Mouse (Mus musculus) heart, adult 2 months (tissue): Measurements from ENCODE around the gene Aloxe3. TPM values are rescaled to one million over a fixed set of nuclear protein-coding genes. Genes with fewer than 3 reads are reported as not detected.

Source experiments
- DNase-seq, 2 experiments: peaks; one replicate each; pipeline ENCODE4 v3.0.0; 2021
- H3K27ac ChIP-seq: fragments of 200-600 bp; 2 replicates; pipeline ENCODE4 v1.8.1; 2022
- H3K27me3 ChIP-seq: fragments of 200-500 bp; 2 replicates; pipeline ENCODE4 v1.6.1; 2012; ENCODE audit warnings: mild to moderate bottlenecking, low read length, inconsistent platforms, mixed read lengths; ENCODE audit not compliant: control insufficient read depth, insufficient read depth
- H3K36me3 ChIP-seq: fragments of 200-500 bp; 2 replicates; pipeline ENCODE4 v1.6.1; 2012; ENCODE audit warnings: low read length, inconsistent platforms; ENCODE audit not compliant: control insufficient read depth, insufficient read depth
- H3K4me1 ChIP-seq: fragments of 200-500 bp; 2 replicates; pipeline ENCODE4 v1.6.1; 2011; ENCODE audit warnings: low read length; ENCODE audit not compliant: control insufficient read depth, insufficient read depth
- H3K4me3 ChIP-seq: fragments of 200-600 bp; 2 replicates; pipeline ENCODE4 v1.8.1; 2022
- H3K79me2 ChIP-seq: fragments of 200-500 bp; replicated peaks from 2 replicates; pipeline ENCODE4 v1.6.1; 2012; ENCODE audit warnings: mild to moderate bottlenecking, inconsistent platforms, low read length, moderate library complexity, mixed read lengths; ENCODE audit not compliant: control insufficient read depth, insufficient read depth
- H3K9ac ChIP-seq: fragments of 200-500 bp; 2 replicates; pipeline ENCODE4 v1.6.1; 2012; ENCODE audit warnings: low read depth, mild to moderate bottlenecking, control low read depth, inconsistent platforms, low read length, mixed read lengths
- CTCF ChIP-seq: fragments of 200-600 bp; IDR thresholded peaks from 2 replicates; pipeline ENCODE4 v1.8.1; 2022; ENCODE audit warnings: antibody characterized with exemption, mild to moderate bottlenecking, moderate library complexity
- EP300 ChIP-seq: fragments of 200-500 bp; IDR thresholded peaks from 2 replicates; pipeline ENCODE4 v1.6.1; 2011; ENCODE audit warnings: low read depth, low read length, control low read depth; ENCODE audit not compliant: insufficient read depth
- POLR2A ChIP-seq: fragments of 200-500 bp; IDR thresholded peaks from 2 replicates; pipeline ENCODE4 v1.6.1; 2011; ENCODE audit warnings: mild to moderate bottlenecking, low read depth, low read length, control low read depth; ENCODE audit not compliant: insufficient read depth
- WGBS: fragments of 180-500 bp; shearing (Covaris S2); methylation state at CpG from one replicate; pipeline ENCODE4 v1.1.7; 2018; 5-methylcytosine and 5-hydroxymethylcytosine counted together
- intact Hi-C: fragments of 180-260 bp; cut with DNase I; formaldehyde crosslinking; loops from one replicate; pipeline ENCODE4 v1.15.1; 2025
- polyA plus RNA-seq: library from polyadenylated mRNA; depleted of rRNA; stranded (reverse); fragments of >200 nt; gene quantifications from 2 replicates; pipeline ENCODE4 v1.2.3, GENCODE M21; 2012
- total RNA-seq, 2 experiments: library from RNA; stranded (reverse); gene quantifications; 2 replicates each; pipeline ENCODE4 v1.2.3; 2021

The Aloxe3 gene
- total and polyA plus RNA-seq, 3 experiments, result 0.05 to 0.16 (median 0.07) TPM

DNA sequence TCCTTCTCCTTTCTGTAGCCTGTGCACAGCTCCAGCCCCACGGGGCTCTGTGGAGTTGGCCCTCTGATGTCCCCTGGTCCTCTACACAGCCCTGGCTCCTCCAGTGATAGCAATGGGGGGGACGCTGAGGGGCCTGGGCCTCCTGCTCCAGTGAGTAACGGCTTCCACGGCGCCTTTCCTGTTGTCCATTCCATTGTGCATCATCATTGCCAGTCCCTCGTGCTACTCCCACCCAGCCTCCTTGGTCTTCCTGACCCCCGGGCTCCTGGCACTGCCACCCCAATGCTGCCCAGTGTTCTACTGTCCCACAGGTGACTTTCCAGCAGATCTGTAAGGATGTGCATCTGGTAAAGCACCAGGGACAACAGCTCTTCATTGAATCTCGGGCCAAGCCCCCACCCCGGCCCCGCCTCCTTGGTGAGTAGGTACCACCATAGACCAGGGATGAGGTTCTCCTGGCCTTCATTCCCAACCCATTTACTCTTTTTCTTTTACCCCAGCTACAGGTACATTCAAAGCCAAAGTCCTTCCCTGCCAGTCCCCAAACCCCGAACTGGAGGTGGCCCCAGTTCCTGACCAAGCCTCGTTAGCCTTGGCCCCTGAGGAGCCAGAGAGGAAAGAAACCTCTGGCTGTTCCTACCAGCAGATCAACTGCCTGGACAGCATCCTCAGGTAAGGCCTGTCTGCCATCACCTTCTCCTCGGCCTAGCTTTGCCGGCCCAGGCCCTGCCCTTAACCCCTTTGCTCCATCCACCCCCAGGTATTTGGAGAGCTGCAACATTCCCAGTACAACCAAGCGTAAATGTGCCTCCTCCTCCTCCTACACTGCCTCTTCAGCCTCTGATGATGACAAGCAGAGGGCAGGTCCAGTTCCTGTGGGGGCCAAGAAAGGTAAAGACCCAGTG, 21.9 kb upstream of the Aloxe3 start:
- WGBS, result 88% methylated on average over 15 of the region's 15 CpGs
- intact Hi-C loops, result loop anchor here (10.0 kb wide), 1 partner anchor 301 kb away; no protein-coding TSS in a partner anchor
- DNase-seq, result peak; percentile 5 to 18
- peaks cover 6% of the 10 kb centered on the region for H3K4me1 ChIP-seq
- H3K9ac ChIP-seq, result no peak overlapping the region
- no peak overlapping the region for H3K27ac ChIP-seq
- H3K36me3 ChIP-seq, result peaks cover 6% of the 10 kb centered on the region
- H3K4me3 ChIP-seq, result no peak overlapping the region
- TF ChIP-seq EP300, result no peak
- no peak for TF ChIP-seq CTCF
- TF ChIP-seq POLR2A, result no peak
- H3K27me3 ChIP-seq, result no peaks in the 10 kb centered on the region
- peaks cover 2% of the 10 kb centered on the region for H3K79me2 ChIP-seq

DNA sequence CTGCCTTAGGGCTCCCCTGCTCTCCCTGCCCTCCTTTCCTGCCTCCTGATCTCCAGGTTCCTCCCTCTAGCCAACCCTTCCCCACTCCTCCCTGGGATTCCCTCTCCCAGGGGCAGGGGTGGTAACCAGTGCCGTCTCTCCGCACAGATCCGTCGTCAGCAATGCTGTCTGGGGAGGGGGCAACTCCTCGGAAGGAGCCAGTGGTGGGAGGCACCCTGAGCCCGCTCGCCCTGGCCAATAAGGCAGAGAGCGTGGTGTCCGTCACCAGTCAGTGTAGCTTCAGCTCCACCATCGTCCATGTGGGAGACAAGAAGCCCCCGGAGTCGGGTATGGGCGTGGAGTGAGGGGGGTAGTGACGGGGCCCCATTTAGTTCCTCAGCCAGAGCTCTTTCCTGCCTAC, 21.2 kb upstream of the Aloxe3 start:
- peaks cover 6% of the 10 kb centered on the region for H3K36me3 ChIP-seq
- intact Hi-C loops, result loop anchor here (10.0 kb wide), 1 partner anchor 300 kb away; no protein-coding TSS in a partner anchor
- H3K27me3 ChIP-seq, result no peaks in the 10 kb centered on the region
- DNase-seq, result peak; percentile 5 to 29
- TF ChIP-seq POLR2A (no peak), EP300 (no peak), CTCF (no peak)
- 90% methylated on average over 14 of the region's 14 CpGs for WGBS
- no peak overlapping the region for H3K9ac ChIP-seq
- no peak overlapping the region for H3K27ac ChIP-seq
- peaks cover 6% of the 10 kb centered on the region for H3K4me1 ChIP-seq
- peaks cover 2% of the 10 kb centered on the region for H3K79me2 ChIP-seq
- H3K4me3 ChIP-seq, result no peak overlapping the region

DNA sequence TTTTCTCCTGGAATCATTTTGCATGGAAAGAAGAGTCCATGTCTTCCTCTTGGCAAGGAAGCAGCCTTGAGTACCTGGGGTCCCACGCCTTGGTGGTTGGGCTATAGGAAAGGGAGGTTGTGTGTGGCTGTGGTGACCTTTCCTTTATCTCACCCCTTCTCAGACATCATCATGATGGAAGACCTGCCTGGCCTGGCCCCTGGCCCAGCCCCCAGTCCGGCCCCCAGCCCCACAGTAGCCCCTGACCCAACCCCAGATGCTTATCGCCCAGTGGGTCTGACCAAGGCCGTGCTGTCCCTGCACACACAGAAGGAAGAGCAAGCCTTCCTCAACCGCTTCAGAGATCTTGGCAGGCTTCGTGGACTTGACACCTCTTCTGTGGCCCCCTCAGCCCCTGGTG, 20.5 kb upstream of the Aloxe3 start:
- DNase-seq, result no peak
- no peaks in the 10 kb centered on the region for H3K27me3 ChIP-seq
- no peak overlapping the region for H3K27ac ChIP-seq
- H3K36me3 ChIP-seq, result peaks cover 6% of the 10 kb centered on the region
- WGBS, result 84% methylated on average over 6 of the region's 6 CpGs
- peaks cover 4% of the 10 kb centered on the region for H3K4me1 ChIP-seq
- intact Hi-C loops, result loop anchor here (10.0 kb wide), 1 partner anchor 300 kb away; no protein-coding TSS in a partner anchor
- no peak overlapping the region for H3K4me3 ChIP-seq
- H3K79me2 ChIP-seq, result peaks cover 2% of the 10 kb centered on the region
- H3K9ac ChIP-seq, result no peak overlapping the region
- no peak for TF ChIP-seq CTCF

DNA sequence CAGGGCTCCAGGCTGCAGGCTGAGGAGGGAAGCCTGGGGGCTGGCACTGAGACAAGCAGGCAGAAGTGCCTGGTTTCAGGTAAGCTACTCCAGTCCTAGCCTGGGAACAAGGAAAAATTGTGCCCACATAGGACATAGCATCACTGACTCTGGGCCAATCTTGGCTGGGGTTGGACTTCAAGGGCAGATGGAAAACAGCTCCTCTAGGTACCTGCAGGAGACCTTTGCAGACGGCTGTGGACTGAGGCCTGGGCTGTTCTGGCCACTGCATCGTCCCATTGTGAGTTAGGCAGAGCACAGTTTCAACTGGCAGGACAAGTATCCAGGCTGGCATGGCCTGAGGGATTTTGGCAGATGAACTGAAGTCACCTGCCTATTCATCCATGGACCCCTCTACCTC, 19.9 kb upstream of the Aloxe3 start:
- TF ChIP-seq CTCF (no peak), EP300 (no peak), POLR2A (no peak)
- Histone ChIP-seq H3K27me3 (no peaks in the 10 kb centered on the region), H3K79me2 (peaks cover 1% of the 10 kb centered on the region), H3K4me1 (peaks cover 2% of the 10 kb centered on the region), H3K4me3 (no peak overlapping the region), H3K36me3 (peaks cover 1% of the 10 kb centered on the region), H3K9ac (no peak overlapping the region), H3K27ac (no peak overlapping the region)
- intact Hi-C loops, result loop anchor here (10.0 kb wide), 1 partner anchor 299 kb away; no protein-coding TSS in a partner anchor
- no peak for DNase-seq
- WGBS, result 69% methylated on average over 2 of the region's 2 CpGs

DNA sequence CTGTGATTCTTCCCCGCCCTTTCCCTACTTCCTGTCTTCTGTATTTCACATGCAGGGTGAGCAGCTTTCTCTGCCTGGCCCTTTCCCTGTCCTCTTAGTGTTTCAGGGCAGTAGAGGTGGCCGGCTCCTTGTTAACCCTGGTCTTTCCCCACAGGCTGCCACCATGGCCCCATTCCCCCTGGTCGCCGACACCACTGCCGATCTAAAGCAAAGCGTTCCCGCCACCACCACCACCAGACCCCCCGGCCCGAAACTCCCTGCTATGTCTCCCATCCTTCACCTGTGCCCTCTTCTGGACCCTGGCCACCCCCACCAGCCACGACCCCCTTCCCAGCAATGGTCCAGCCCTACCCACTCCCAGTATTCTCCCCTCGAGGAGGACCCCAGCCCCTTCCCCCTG, 19.4 kb upstream of the Aloxe3 start:
- H3K4me1 ChIP-seq, result no peaks in the 10 kb centered on the region; the same call in 1 of the 2 replicates
- H3K27me3 ChIP-seq, result no peaks in the 10 kb centered on the region
- DNase-seq, result peak; percentile 7 to 22
- intact Hi-C loops, result loop anchor here (10.0 kb wide), 1 partner anchor 299 kb away; no protein-coding TSS in a partner anchor
- TF ChIP-seq CTCF, result no peak
- TF ChIP-seq EP300, result no peak
- no peak for TF ChIP-seq POLR2A
- H3K36me3 ChIP-seq, result no peaks in the 10 kb centered on the region; the same call in 1 of the 2 replicates
- no peaks in the 10 kb centered on the region for H3K79me2 ChIP-seq
- H3K27ac ChIP-seq, result no peak overlapping the region
- no peak overlapping the region for H3K9ac ChIP-seq
- no peak overlapping the region for H3K4me3 ChIP-seq
- 88% methylated on average over 11 of the region's 11 CpGs for WGBS

DNA sequence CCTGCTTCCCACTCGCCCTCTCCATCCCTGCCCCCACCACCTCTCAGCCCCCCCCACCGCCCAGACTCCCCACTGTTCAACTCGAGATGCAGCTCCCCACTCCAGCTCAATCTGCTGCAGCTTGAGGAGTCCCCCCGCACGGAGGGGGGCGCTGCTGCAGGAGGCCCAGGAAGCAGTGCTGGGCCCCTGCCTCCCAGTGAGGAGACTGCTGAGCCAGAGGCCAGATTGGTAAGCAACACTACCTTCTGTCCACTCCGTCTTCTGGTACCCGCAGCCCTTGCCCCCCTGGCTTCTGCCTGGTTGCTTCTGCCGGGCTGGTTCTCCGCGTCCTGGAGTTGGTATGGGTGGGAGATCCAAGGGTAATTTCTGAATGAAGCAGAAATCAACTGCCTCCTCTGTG, 18.9 kb upstream of the Aloxe3 start:
- peak in 1 of 2 experiments; percentile 23 for DNase-seq
- no peaks in the 10 kb centered on the region for H3K79me2 ChIP-seq
- no peak overlapping the region for H3K4me3 ChIP-seq
- no peak overlapping the region for H3K27ac ChIP-seq
- TF ChIP-seq CTCF (no peak), POLR2A (no peak), EP300 (no peak)
- intact Hi-C loops, result loop anchor here (10.0 kb wide), 1 partner anchor 298 kb away; no protein-coding TSS in a partner anchor
- H3K36me3 ChIP-seq, result no peaks in the 10 kb centered on the region; the same call in 1 of the 2 replicates
- 86% methylated on average over 11 of the region's 11 CpGs for WGBS
- H3K4me1 ChIP-seq, result no peaks in the 10 kb centered on the region; the same call in 1 of the 2 replicates
- H3K27me3 ChIP-seq, result no peaks in the 10 kb centered on the region
- H3K9ac ChIP-seq, result no peak overlapping the region
